Mouse (Mus musculus): ENCODE results near the gene Chst7. TPM values are rescaled to one million over a fixed set of nuclear protein-coding genes. Genes with fewer than 3 reads are reported as not detected.

Gene Chst7
- 2.2 and 2.5 TPM in 2 replicates for polyA plus RNA-seq (2014; fragmentation: Nextera tagmentation; extraction: Ambion mirVana)

- no peaks in the 10 kb centered on the region; the same call in 1 of the 2 replicates for H3K9me3 ChIP-seq (ENCODE audit: control insufficient read depth, low read length)
- ATAC-seq (replicated peaks; ENCODE audit: low FRiP score): peak; percentile 79
- peak within 1 kb of the TSS; percentile 42 for H3K4me3 ChIP-seq (ENCODE audit: low read depth, low read length)
- DNase-seq (ENCODE audit: low spot score): peak; percentile 45
- H3K27ac ChIP-seq (ENCODE audit: low read depth, low read length): no peak within 1 kb of the TSS
- H3K9ac ChIP-seq (ENCODE audit: low read depth, low read length): no peak within 1 kb of the TSS
- H3K4me1 ChIP-seq (replicated peaks; ENCODE audit: control insufficient read depth, insufficient read depth, low read length): no peaks in the 10 kb centered on the region
- WGBS: 15% methylated on average over 37 of the region's 40 CpGs
- H3K36me3 ChIP-seq (ENCODE audit: control insufficient read depth, insufficient read depth, low read length): no peaks in the 10 kb centered on the region
- H3K27me3 ChIP-seq (replicated peaks; ENCODE audit: control insufficient read depth, insufficient read depth, low read length): peaks cover 32% of the 10 kb centered on the region
- peak within 1 kb of the TSS; percentile 65 for H3K4me2 ChIP-seq
Measured at GRCm38 (mm10) chrX:20059381-20059971, at the start of gene Chst7. Gene Chst7 (plus strand): TSS chrX:20059560.

- ATAC-seq (replicated peaks; ENCODE audit: low FRiP score): no peak
- no peaks in the 10 kb centered on the region for H3K9me3 ChIP-seq (ENCODE audit: control insufficient read depth, low read length)
- DNase-seq (ENCODE audit: low spot score): no peak
- no peaks in the 10 kb centered on the region for H3K4me1 ChIP-seq (replicated peaks; ENCODE audit: control insufficient read depth, insufficient read depth, low read length)
- 67% methylated on average over 2 of the region's 2 CpGs for WGBS
- H3K36me3 ChIP-seq (ENCODE audit: control insufficient read depth, insufficient read depth, low read length): no peaks in the 10 kb centered on the region
- H3K27ac ChIP-seq (ENCODE audit: low read depth, low read length): no peak overlapping the region
- no peak overlapping the region for H3K9ac ChIP-seq (ENCODE audit: low read depth, low read length)
- H3K27me3 ChIP-seq (replicated peaks; ENCODE audit: control insufficient read depth, insufficient read depth, low read length): no peaks in the 10 kb centered on the region
- no peak overlapping the region for H3K4me3 ChIP-seq (ENCODE audit: low read depth, low read length)
- H3K4me2 ChIP-seq: no peak overlapping the region
Measured at GRCm38 (mm10) chrX:20012211-20012610, 47.1 kb upstream of the Chst7 start.

- H3K9ac ChIP-seq (ENCODE audit: low read depth, low read length): no peak overlapping the region
- no peak overlapping the region for H3K27ac ChIP-seq (ENCODE audit: low read depth, low read length)
- DNase-seq (ENCODE audit: low spot score): no peak
- no peak for ATAC-seq (replicated peaks; ENCODE audit: low FRiP score)
- WGBS: 37% methylated on average over 2 of the region's 2 CpGs
- H3K36me3 ChIP-seq (ENCODE audit: control insufficient read depth, insufficient read depth, low read length): no peaks in the 10 kb centered on the region
- no peaks in the 10 kb centered on the region for H3K9me3 ChIP-seq (ENCODE audit: control insufficient read depth, low read length)
- no peak overlapping the region for H3K4me3 ChIP-seq (ENCODE audit: low read depth, low read length)
- no peaks in the 10 kb centered on the region for H3K27me3 ChIP-seq (replicated peaks; ENCODE audit: control insufficient read depth, insufficient read depth, low read length)
- H3K4me1 ChIP-seq (replicated peaks; ENCODE audit: control insufficient read depth, insufficient read depth, low read length): no peaks in the 10 kb centered on the region
- H3K4me2 ChIP-seq: no peak overlapping the region
Measured at GRCm38 (mm10) chrX:20020942-20021341, 38.4 kb upstream of the Chst7 start.

GRCm38 (mm10) chrX:20060096-20060768 is 872 bp downstream of the Chst7 start:
- peak overlapping the region; percentile 65 for H3K4me2 ChIP-seq
- H3K9ac ChIP-seq (ENCODE audit: low read depth, low read length): no peak overlapping the region
- peak; percentile 32 for DNase-seq (ENCODE audit: low spot score)
- ATAC-seq (replicated peaks; ENCODE audit: low FRiP score): no peak
- H3K36me3 ChIP-seq (ENCODE audit: control insufficient read depth, insufficient read depth, low read length): no peaks in the 10 kb centered on the region
- peak overlapping the region; percentile 42 for H3K4me3 ChIP-seq (ENCODE audit: low read depth, low read length)
- H3K27me3 ChIP-seq (replicated peaks; ENCODE audit: control insufficient read depth, insufficient read depth, low read length): peaks cover 32% of the 10 kb centered on the region
- 18% methylated on average over 65 of the region's 65 CpGs for WGBS
- no peaks in the 10 kb centered on the region for H3K4me1 ChIP-seq (replicated peaks; ENCODE audit: control insufficient read depth, insufficient read depth, low read length)
- no peaks in the 10 kb centered on the region; the same call in 1 of the 2 replicates for H3K9me3 ChIP-seq (ENCODE audit: control insufficient read depth, low read length)
- H3K27ac ChIP-seq (ENCODE audit: low read depth, low read length): no peak overlapping the region

- WGBS: 23% methylated on average over 47 of the region's 47 CpGs
- no peaks in the 10 kb centered on the region for H3K36me3 ChIP-seq (ENCODE audit: control insufficient read depth, insufficient read depth, low read length)
- H3K4me1 ChIP-seq (replicated peaks; ENCODE audit: control insufficient read depth, insufficient read depth, low read length): no peaks in the 10 kb centered on the region
- no peaks in the 10 kb centered on the region; the same call in 1 of the 2 replicates for H3K9me3 ChIP-seq (ENCODE audit: control insufficient read depth, low read length)
- no peak overlapping the region for H3K9ac ChIP-seq (ENCODE audit: low read depth, low read length)
- H3K27me3 ChIP-seq (replicated peaks; ENCODE audit: control insufficient read depth, insufficient read depth, low read length): peaks cover 32% of the 10 kb centered on the region
- H3K4me2 ChIP-seq: peak overlapping the region; percentile 65
- DNase-seq (ENCODE audit: low spot score) (peak; percentile 30), ATAC-seq (replicated peaks; ENCODE audit: low FRiP score) (no peak)
- peak overlapping the region; percentile 42 for H3K4me3 ChIP-seq (ENCODE audit: low read depth, low read length)
- no peak overlapping the region for H3K27ac ChIP-seq (ENCODE audit: low read depth, low read length)
Measured at GRCm38 (mm10) chrX:20060769-20061315, 1.5 kb downstream of the Chst7 start.

GRCm38 (mm10) chrX:20061764-20062480 is 2.6 kb downstream of the Chst7 start:
- Histone ChIP-seq H3K4me3 (ENCODE audit: low read depth, low read length) (no peak overlapping the region), H3K27me3 (replicated peaks; ENCODE audit: control insufficient read depth, insufficient read depth, low read length) (peaks cover 32% of the 10 kb centered on the region), H3K36me3 (ENCODE audit: control insufficient read depth, insufficient read depth, low read length) (no peaks in the 10 kb centered on the region), H3K27ac (ENCODE audit: low read depth, low read length) (no peak overlapping the region), H3K4me1 (replicated peaks; ENCODE audit: control insufficient read depth, insufficient read depth, low read length) (no peaks in the 10 kb centered on the region), H3K9ac (ENCODE audit: low read depth, low read length) (no peak overlapping the region), H3K4me2 (no peak overlapping the region), H3K9me3 (ENCODE audit: control insufficient read depth, low read length) (no peaks in the 10 kb centered on the region; the same call in 1 of the 2 replicates)
- no peak for DNase-seq (ENCODE audit: low spot score)
- no peak for ATAC-seq (replicated peaks; ENCODE audit: low FRiP score)
- WGBS: 54% methylated on average over 3 of the region's 3 CpGs

GRCm38 (mm10) chrX:20066636-20067035 is 7.3 kb downstream of the Chst7 start:
- Histone ChIP-seq H3K27ac (ENCODE audit: low read depth, low read length) (no peak overlapping the region), H3K27me3 (replicated peaks; ENCODE audit: control insufficient read depth, insufficient read depth, low read length) (peaks cover 6% of the 10 kb centered on the region; the same call in 1 of the 2 replicates), H3K4me1 (replicated peaks; ENCODE audit: control insufficient read depth, insufficient read depth, low read length) (no peaks in the 10 kb centered on the region), H3K9me3 (ENCODE audit: control insufficient read depth, low read length) (no peaks in the 10 kb centered on the region), H3K4me3 (ENCODE audit: low read depth, low read length) (no peak overlapping the region), H3K4me2 (no peak overlapping the region), H3K36me3 (ENCODE audit: control insufficient read depth, insufficient read depth, low read length) (no peaks in the 10 kb centered on the region), H3K9ac (ENCODE audit: low read depth, low read length) (no peak overlapping the region)
- ATAC-seq (replicated peaks; ENCODE audit: low FRiP score) (no peak), DNase-seq (ENCODE audit: low spot score) (no peak)

GRCm38 (mm10) chrX:20070196-20070595 is 10.8 kb downstream of the Chst7 start:
- H3K9me3 ChIP-seq (ENCODE audit: control insufficient read depth, low read length): no peaks in the 10 kb centered on the region
- no peak overlapping the region for H3K9ac ChIP-seq (ENCODE audit: low read depth, low read length)
- 45% methylated on average over 4 of the region's 4 CpGs for WGBS
- ATAC-seq (replicated peaks; ENCODE audit: low FRiP score) (no peak), DNase-seq (ENCODE audit: low spot score) (no peak)
- no peaks in the 10 kb centered on the region for H3K27me3 ChIP-seq (replicated peaks; ENCODE audit: control insufficient read depth, insufficient read depth, low read length)
- H3K4me3 ChIP-seq (ENCODE audit: low read depth, low read length): no peak overlapping the region
- H3K36me3 ChIP-seq (ENCODE audit: control insufficient read depth, insufficient read depth, low read length): no peaks in the 10 kb centered on the region
- H3K27ac ChIP-seq (ENCODE audit: low read depth, low read length): no peak overlapping the region
- no peak overlapping the region for H3K4me2 ChIP-seq
- H3K4me1 ChIP-seq (replicated peaks; ENCODE audit: control insufficient read depth, insufficient read depth, low read length): no peaks in the 10 kb centered on the region
